Mouse (Mus musculus): ENCODE measurements at regions not wholly inside any gene's neighbourhood (a gene's known extent, or its start where the extent isn't known, plus 50 kb on each side); places are given as distances from the start of the nearest gene placed in this dataset.

- in situ Hi-C loops (cut with MboI, MseI), result no loop called here
Observed at GRCm38 (mm10) chr12:110385801-110386599, 60.9 kb upstream of the Ppp2r5c start.

GRCm38 (mm10) chr12:110387056-110387455 lies 59.9 kb upstream of the Ppp2r5c start:
- in situ Hi-C loops (cut with MboI, MseI), result no loop called here

GRCm38 (mm10) chr12:110387567-110387966 lies 59.4 kb upstream of the Ppp2r5c start:
- in situ Hi-C loops (cut with MboI, MseI), result no loop called here

GRCm38 (mm10) chr12:110389439-110389838 lies 57.5 kb upstream of the Ppp2r5c start:
- in situ Hi-C loops (cut with MboI, MseI), result no loop called here

- in situ Hi-C loops (cut with MboI, MseI), result no loop called here
Observed at GRCm38 (mm10) chr12:110391464-110391863, 55.5 kb upstream of the Ppp2r5c start.

- in situ Hi-C loops (cut with MboI, MseI), result no loop called here
Observed at GRCm38 (mm10) chr12:110393555-110393954, 53.4 kb upstream of the Ppp2r5c start.

Measured in regulatory T cell (primary cell).